Mouse (Mus musculus) MEL (cell line): Measurements from ENCODE around the gene Dus2. TPM values are rescaled to one million over a fixed set of nuclear protein-coding genes. Genes with fewer than 3 reads are reported as not detected.

ENCODE experiments used
- DNase-seq: peaks from one replicate; pipeline ENCODE4 v3.0.0; 2011; ENCODE audit warnings: low read depth, low spot score
- H3K27ac ChIP-seq: 2 replicates; pipeline ENCODE4 v1.5.1; 2012; ENCODE audit warnings: low read depth, mild to moderate bottlenecking, control low read depth, low read length, moderate library complexity; ENCODE audit not compliant: control insufficient read depth
- H3K27me3 ChIP-seq, 2 experiments: fragments of 150-350 bp in 1 of 2; sonication (generic) in 1 of 2; 2 replicates each; pipeline ENCODE4 v1.6.1; 2012; ENCODE audit warnings: low read length in 2 of 2, mild to moderate bottlenecking in 2 of 2, improper control_type of control experiment in 1 of 2, moderate library complexity in 1 of 2; ENCODE audit not compliant: insufficient read depth in 2 of 2, control insufficient read depth in 1 of 2
- H3K36me3 ChIP-seq, 2 experiments: 2 replicates each; pipeline ENCODE4 v1.6.1; 2012 to 2014; ENCODE audit warnings: low read length in 2 of 2, improper control_type of control experiment in 1 of 2, inconsistent platforms in 1 of 2, mild to moderate bottlenecking in 1 of 2; ENCODE audit not compliant: insufficient read depth in 2 of 2, control insufficient read depth in 1 of 2
- H3K4me1 ChIP-seq, 2 experiments: fragments of 150-350 bp in 1 of 2; sonication (generic) in 1 of 2; 2 replicates each; pipeline ENCODE4 v1.6.1; 2012; ENCODE audit warnings: low read length in 2 of 2, improper control_type of control experiment in 1 of 2, mild to moderate bottlenecking in 1 of 2; ENCODE audit not compliant: insufficient read depth in 2 of 2, control insufficient read depth in 1 of 2
- H3K4me3 ChIP-seq, 2 experiments: fragments of 150-350 bp in 1 of 2; sonication (generic) in 1 of 2; 2 replicates each; pipeline ENCODE4 v1.5.1; 2012; ENCODE audit warnings: low read depth in 2 of 2, low read length in 2 of 2, mild to moderate bottlenecking in 2 of 2, moderate library complexity in 2 of 2, control low read depth in 1 of 2, improper control_type of control experiment in 1 of 2; ENCODE audit not compliant: control insufficient read depth in 1 of 2, insufficient read depth in 1 of 2
- H3K79me2 ChIP-seq: 2 replicates; pipeline ENCODE4 v1.6.1; 2012; ENCODE audit warnings: mild to moderate bottlenecking, low read length, moderate library complexity; ENCODE audit not compliant: control insufficient read depth, poor library complexity, insufficient read depth
- H3K9ac ChIP-seq: 2 replicates; pipeline ENCODE4 v1.6.1; 2012; ENCODE audit warnings: low read depth, mild to moderate bottlenecking, control low read depth, low read length, moderate library complexity; ENCODE audit not compliant: control insufficient read depth, poor library complexity, severe bottlenecking
- H3K9me3 ChIP-seq: fragments of 150-350 bp; sonication (generic); replicated peaks from 2 replicates; pipeline ENCODE4 v1.6.1; 2012; ENCODE audit warnings: mild to moderate bottlenecking, low read length, improper control_type of control experiment, moderate library complexity; ENCODE audit not compliant: insufficient read depth
- CTCF ChIP-seq, 3 experiments: IDR thresholded peaks in 2 of 3; conservative IDR thresholded peaks in 1 of 3; 2 replicates each; pipeline ENCODE4 v1.5.1; 2011 to 2012; ENCODE audit warnings: low read length in 3 of 3, low read depth in 2 of 3, mild to moderate bottlenecking in 2 of 3, improper control_type of control experiment in 1 of 3, inconsistent platforms in 1 of 3, mixed read lengths in 1 of 3, moderate library complexity in 1 of 3; ENCODE audit not compliant: control insufficient read depth in 1 of 3, insufficient read depth in 1 of 3, poor library complexity in 1 of 3, severe bottlenecking in 1 of 3
- ETS1 ChIP-seq: IDR thresholded peaks from 2 replicates; pipeline ENCODE4 v1.6.1; 2012; ENCODE audit warnings: low read depth, mild to moderate bottlenecking, inconsistent platforms, low read length, improper control_type of control experiment, moderate library complexity
- GATA1 ChIP-seq: IDR thresholded peaks from 2 replicates; pipeline ENCODE4 v1.6.1; 2011; ENCODE audit warnings: low read depth, low read length, improper control_type of control experiment
- KAT2A ChIP-seq: conservative IDR thresholded peaks from 2 replicates; pipeline ENCODE4 v1.6.1; 2012; ENCODE audit warnings: low read depth, low read length, improper control_type of control experiment, inconsistent platforms
- MAFK ChIP-seq: IDR thresholded peaks from 2 replicates; pipeline ENCODE4 v1.6.1; 2011; ENCODE audit warnings: low read depth, mild to moderate bottlenecking, low read length, improper control_type of control experiment, borderline replicate concordance
- MAZ ChIP-seq: IDR thresholded peaks from 2 replicates; pipeline ENCODE4 v1.6.1; 2012; ENCODE audit warnings: low read depth, mild to moderate bottlenecking, inconsistent platforms, low read length, improper control_type of control experiment
- NELFE ChIP-seq: IDR thresholded peaks from 2 replicates; pipeline ENCODE4 v1.6.1; 2011; ENCODE audit warnings: low read depth, low read length, improper control_type of control experiment
- POLR2A ChIP-seq, 2 experiments: IDR thresholded peaks; 2 replicates each; pipeline ENCODE4 v1.6.1; 2011 to 2012; ENCODE audit warnings: low read length in 2 of 2, mild to moderate bottlenecking in 2 of 2, control low read depth in 1 of 2, improper control_type of control experiment in 1 of 2, low read depth in 1 of 2, moderate library complexity in 1 of 2; ENCODE audit not compliant: control insufficient read depth in 1 of 2, insufficient read depth in 1 of 2, poor library complexity in 1 of 2
- POLR2AphosphoS2 ChIP-seq: IDR thresholded peaks from 2 replicates; pipeline ENCODE4 v1.6.1; 2011; ENCODE audit warnings: low read length, improper control_type of control experiment
- RAD21 ChIP-seq: IDR thresholded peaks from 2 replicates; pipeline ENCODE4 v1.6.1; 2011; ENCODE audit warnings: mild to moderate bottlenecking, low read depth, low read length, improper control_type of control experiment
- SIN3A ChIP-seq: IDR thresholded peaks from 2 replicates; pipeline ENCODE4 v1.6.1; 2012; ENCODE audit warnings: low read length, improper control_type of control experiment, inconsistent platforms
- SMC3 ChIP-seq: IDR thresholded peaks from 2 replicates; pipeline ENCODE4 v1.6.1; 2011; ENCODE audit warnings: low read depth, low read length, improper control_type of control experiment
- USF1 ChIP-seq: IDR thresholded peaks from 2 replicates; pipeline ENCODE4 v1.6.1; 2014; ENCODE audit warnings: low read depth, mild to moderate bottlenecking, inconsistent platforms, low read length, improper control_type of control experiment, moderate library complexity
- ZC3H11A ChIP-seq: IDR thresholded peaks from 2 replicates; pipeline ENCODE4 v1.6.1; 2012; ENCODE audit warnings: low read depth, mild to moderate bottlenecking, inconsistent platforms, low read length, improper control_type of control experiment
- ZMIZ1 ChIP-seq: IDR thresholded peaks from 2 replicates; pipeline ENCODE4 v1.6.1; 2012; ENCODE audit warnings: low read depth, mild to moderate bottlenecking, inconsistent platforms, low read length, improper control_type of control experiment, moderate library complexity
- ZNF384 ChIP-seq: IDR thresholded peaks from 2 replicates; pipeline ENCODE4 v1.6.1; 2012; ENCODE audit warnings: low read depth, mild to moderate bottlenecking, inconsistent platforms, low read length, improper control_type of control experiment
- polyA plus RNA-seq, 2 experiments: library from polyadenylated mRNA; stranded (reverse) in 1 of 2; unstranded in 1 of 2; fragments of >175 nt in 1 of 2; fragments of >200 nt in 1 of 2; gene quantifications; 2 replicates each; pipeline versions ENCODE4 v1.2.1 to v1.2.4; 2012; ENCODE audit warnings: low replicate concordance in 2 of 2, low read depth in 1 of 2; ENCODE audit not compliant: insufficient read length in 2 of 2, insufficient read depth in 1 of 2, missing spikeins in 1 of 2
- total RNA-seq: library from RNA; depleted of rRNA; stranded (reverse); fragments of 300-350 nt; gene quantifications from 2 replicates; pipeline ENCODE4 v1.2.3, GENCODE M21; 2012

Dus2 gene
- total and polyA plus RNA-seq, 3 experiments: 9.2 to 11.9 TPM; not detected in 1

DNA sequence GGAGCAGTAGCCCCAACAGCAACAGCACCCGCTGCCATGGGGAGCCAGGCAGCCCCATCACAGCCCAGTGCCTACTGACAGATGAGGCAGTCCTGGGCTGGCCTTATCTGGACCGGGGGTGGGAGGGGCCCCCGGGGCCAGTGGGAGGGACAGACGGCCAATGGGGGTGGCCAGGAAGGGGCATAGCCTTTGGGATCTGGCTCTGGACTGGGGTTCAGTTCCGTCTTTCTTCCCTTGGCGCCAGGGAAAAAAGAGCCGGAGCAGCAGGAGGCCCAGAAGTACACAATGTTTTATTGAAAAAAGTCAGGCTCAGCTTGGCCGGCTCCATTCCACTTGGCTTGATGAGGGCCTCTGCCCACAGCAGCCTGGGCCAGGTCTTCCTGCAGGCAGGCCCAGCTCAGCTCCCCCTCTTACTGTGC is 47.8 kb upstream of the Dus2 start, which contains the start of gene Lcat:
Gene Lcat, minus strand, starts transcription at position 62 of the 419 bp plus-strand sequence.
- peaks cover 0 to 6% of the 10 kb centered on the region in 2 experiments; a peak in 3 of 4 replicates for H3K36me3 ChIP-seq
- no peak within 1 kb of the TSS for H3K9ac ChIP-seq
- no peak for DNase-seq
- H3K9me3 ChIP-seq: no peaks in the 10 kb centered on the region
- no peaks in the 10 kb centered on the region for H3K4me1 ChIP-seq
- TF ChIP-seq ZMIZ1 (no peak), NELFE (no peak), POLR2AphosphoS2 (no peak), GATA1 (no peak), ZC3H11A (no peak), MAFK (no peak), CTCF (IDR thresholded peaks at IDR 0.05 in 2 of 3, conservative IDR thresholded peaks at IDR 0.05 in 1 of 3; ENCODE audit: control insufficient read depth in 1 of 3, insufficient read depth in 1 of 3, low read depth in 2 of 3, low read length in 3 of 3, poor library complexity in 1 of 3, severe bottlenecking in 1 of 3) (no peak), MAZ (no peak), POLR2A (IDR thresholded peaks at IDR 0.05; ENCODE audit: control insufficient read depth in 1 of 2, insufficient read depth in 1 of 2, low read depth in 1 of 2, low read length in 2 of 2, poor library complexity in 1 of 2) (no peak), ZNF384 (no peak), KAT2A (no peak), USF1 (no peak)
- TF ChIP-seq, all 39 proteins: peak for 0
- H3K4me3 ChIP-seq: no peak within 1 kb of the TSS
- H3K27me3 ChIP-seq: no peaks in the 10 kb centered on the region
- H3K79me2 ChIP-seq: no peaks in the 10 kb centered on the region
- no peak within 1 kb of the TSS for H3K27ac ChIP-seq

DNA sequence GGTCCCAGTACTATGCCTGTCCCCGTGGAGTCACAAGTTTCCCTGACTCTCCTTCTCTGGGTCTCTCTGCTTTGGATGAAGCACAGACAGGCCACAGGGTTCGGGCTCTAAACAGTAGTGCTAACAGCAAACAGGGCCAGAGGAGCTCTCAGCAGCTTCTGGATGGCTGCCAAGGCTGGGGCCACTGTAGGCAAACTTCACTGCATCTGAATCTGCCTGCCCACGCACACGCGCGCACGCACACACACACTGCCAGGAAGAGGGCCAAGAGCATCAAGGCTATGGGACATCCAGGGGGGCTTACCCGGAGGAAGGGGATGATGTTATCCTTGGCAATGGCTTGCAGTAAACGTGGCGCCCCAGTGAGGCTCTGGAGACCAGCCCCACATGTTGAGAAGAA is 41.8 kb upstream of the Dus2 start:
- Histone ChIP-seq H3K27me3 (no peaks in the 10 kb centered on the region), H3K9me3 (no peaks in the 10 kb centered on the region), H3K27ac (no peak overlapping the region), H3K36me3 (peaks cover 2% of the 10 kb centered on the region in 2 experiments), H3K79me2 (no peaks in the 10 kb centered on the region), H3K4me3 (no peak overlapping the region), H3K9ac (no peak overlapping the region), H3K4me1 (no peaks in the 10 kb centered on the region)
- TF ChIP-seq SMC3: no peak
- no peak for TF ChIP-seq RAD21
- TF ChIP-seq CTCF (IDR thresholded peaks at IDR 0.05 in 2 of 3, conservative IDR thresholded peaks at IDR 0.05 in 1 of 3; ENCODE audit: control insufficient read depth in 1 of 3, insufficient read depth in 1 of 3, low read depth in 2 of 3, low read length in 3 of 3, poor library complexity in 1 of 3, severe bottlenecking in 1 of 3): no peak
- TF ChIP-seq POLR2A (IDR thresholded peaks at IDR 0.05; ENCODE audit: control insufficient read depth in 1 of 2, insufficient read depth in 1 of 2, low read depth in 1 of 2, low read length in 2 of 2, poor library complexity in 1 of 2): no peak
- TF ChIP-seq ZNF384: no peak
- TF ChIP-seq ZC3H11A: no peak
- no peak for TF ChIP-seq POLR2AphosphoS2
- TF ChIP-seq ETS1: no peak
- no peak for TF ChIP-seq MAZ
- TF ChIP-seq NELFE: no peak
- TF ChIP-seq KAT2A: no peak
- no peak for TF ChIP-seq SIN3A
- peak; percentile 64 for DNase-seq
